Mouse (Mus musculus) MEL (cell line): ENCODE measurements around the gene Usp3. TPM values are rescaled to one million over a fixed set of nuclear protein-coding genes. Genes with fewer than 3 reads are reported as not detected.

Source experiments
- DNase-seq: peaks from one replicate; pipeline ENCODE4 v3.0.0; 2011; ENCODE audit warnings: low read depth, low spot score
- H3K27ac ChIP-seq: 2 replicates; pipeline ENCODE4 v1.5.1; 2012; ENCODE audit warnings: low read depth, mild to moderate bottlenecking, control low read depth, low read length, moderate library complexity; ENCODE audit not compliant: control insufficient read depth
- H3K27me3 ChIP-seq, 2 experiments: fragments of 150-350 bp in 1 of 2; sonication (generic) in 1 of 2; 2 replicates each; pipeline ENCODE4 v1.6.1; 2012; ENCODE audit warnings: low read length in 2 of 2, mild to moderate bottlenecking in 2 of 2, improper control_type of control experiment in 1 of 2, moderate library complexity in 1 of 2; ENCODE audit not compliant: insufficient read depth in 2 of 2, control insufficient read depth in 1 of 2
- H3K36me3 ChIP-seq, 2 experiments: 2 replicates each; pipeline ENCODE4 v1.6.1; 2012 to 2014; ENCODE audit warnings: low read length in 2 of 2, improper control_type of control experiment in 1 of 2, inconsistent platforms in 1 of 2, mild to moderate bottlenecking in 1 of 2; ENCODE audit not compliant: insufficient read depth in 2 of 2, control insufficient read depth in 1 of 2
- H3K4me1 ChIP-seq, 2 experiments: fragments of 150-350 bp in 1 of 2; sonication (generic) in 1 of 2; 2 replicates each; pipeline ENCODE4 v1.6.1; 2012; ENCODE audit warnings: low read length in 2 of 2, improper control_type of control experiment in 1 of 2, mild to moderate bottlenecking in 1 of 2; ENCODE audit not compliant: insufficient read depth in 2 of 2, control insufficient read depth in 1 of 2
- H3K4me3 ChIP-seq, 2 experiments: fragments of 150-350 bp in 1 of 2; sonication (generic) in 1 of 2; 2 replicates each; pipeline ENCODE4 v1.5.1; 2012; ENCODE audit warnings: low read depth in 2 of 2, low read length in 2 of 2, mild to moderate bottlenecking in 2 of 2, moderate library complexity in 2 of 2, control low read depth in 1 of 2, improper control_type of control experiment in 1 of 2; ENCODE audit not compliant: control insufficient read depth in 1 of 2, insufficient read depth in 1 of 2
- H3K79me2 ChIP-seq: 2 replicates; pipeline ENCODE4 v1.6.1; 2012; ENCODE audit warnings: mild to moderate bottlenecking, low read length, moderate library complexity; ENCODE audit not compliant: control insufficient read depth, poor library complexity, insufficient read depth
- H3K9ac ChIP-seq: 2 replicates; pipeline ENCODE4 v1.6.1; 2012; ENCODE audit warnings: low read depth, mild to moderate bottlenecking, control low read depth, low read length, moderate library complexity; ENCODE audit not compliant: control insufficient read depth, poor library complexity, severe bottlenecking
- H3K9me3 ChIP-seq: fragments of 150-350 bp; sonication (generic); replicated peaks from 2 replicates; pipeline ENCODE4 v1.6.1; 2012; ENCODE audit warnings: mild to moderate bottlenecking, low read length, improper control_type of control experiment, moderate library complexity; ENCODE audit not compliant: insufficient read depth
- E2F4 ChIP-seq: IDR thresholded peaks from 2 replicates; pipeline ENCODE4 v1.6.1; 2011; ENCODE audit warnings: low read depth, low read length, improper control_type of control experiment, borderline replicate concordance
- ETS1 ChIP-seq: IDR thresholded peaks from 2 replicates; pipeline ENCODE4 v1.6.1; 2012; ENCODE audit warnings: low read depth, mild to moderate bottlenecking, inconsistent platforms, low read length, improper control_type of control experiment, moderate library complexity
- KAT2A ChIP-seq: conservative IDR thresholded peaks from 2 replicates; pipeline ENCODE4 v1.6.1; 2012; ENCODE audit warnings: low read depth, low read length, improper control_type of control experiment, inconsistent platforms
- MAFK ChIP-seq: IDR thresholded peaks from 2 replicates; pipeline ENCODE4 v1.6.1; 2011; ENCODE audit warnings: low read depth, mild to moderate bottlenecking, low read length, improper control_type of control experiment, borderline replicate concordance
- MEF2A ChIP-seq: IDR thresholded peaks from 2 replicates; pipeline ENCODE4 v1.6.1; 2014; ENCODE audit warnings: low read depth, mild to moderate bottlenecking, inconsistent platforms, low read length, improper control_type of control experiment; ENCODE audit not compliant: poor library complexity, insufficient replicate concordance, severe bottlenecking; ENCODE audit errors: extremely low read depth
- MYB ChIP-seq: IDR thresholded peaks from 2 replicates; pipeline ENCODE4 v1.6.1; 2011; ENCODE audit warnings: mild to moderate bottlenecking, low read depth, low read length, improper control_type of control experiment
- NELFE ChIP-seq: IDR thresholded peaks from 2 replicates; pipeline ENCODE4 v1.6.1; 2011; ENCODE audit warnings: low read depth, low read length, improper control_type of control experiment
- POLR2AphosphoS2 ChIP-seq: IDR thresholded peaks from 2 replicates; pipeline ENCODE4 v1.6.1; 2011; ENCODE audit warnings: low read length, improper control_type of control experiment
- POLR2AphosphoS5 ChIP-seq: IDR thresholded peaks from 2 replicates; pipeline ENCODE4 v1.6.1; 2012; ENCODE audit warnings: low read depth, borderline replicate concordance, mild to moderate bottlenecking, inconsistent platforms, low read length, moderate library complexity, mixed read lengths
- TCF12 ChIP-seq: IDR thresholded peaks from 2 replicates; pipeline ENCODE4 v1.6.1; 2014; ENCODE audit warnings: low read depth, mild to moderate bottlenecking, inconsistent platforms, low read length, improper control_type of control experiment, moderate library complexity
- UBTF ChIP-seq: IDR thresholded peaks from 2 replicates; pipeline ENCODE4 v1.6.1; 2012; ENCODE audit warnings: low read depth, mild to moderate bottlenecking, inconsistent platforms, low read length, improper control_type of control experiment, moderate library complexity, borderline replicate concordance; ENCODE audit not compliant: insufficient read depth
- USF1 ChIP-seq: IDR thresholded peaks from 2 replicates; pipeline ENCODE4 v1.6.1; 2014; ENCODE audit warnings: low read depth, mild to moderate bottlenecking, inconsistent platforms, low read length, improper control_type of control experiment, moderate library complexity
- ZNF384 ChIP-seq: IDR thresholded peaks from 2 replicates; pipeline ENCODE4 v1.6.1; 2012; ENCODE audit warnings: low read depth, mild to moderate bottlenecking, inconsistent platforms, low read length, improper control_type of control experiment
- polyA plus RNA-seq, 2 experiments: library from polyadenylated mRNA; stranded (reverse) in 1 of 2; unstranded in 1 of 2; fragments of >175 nt in 1 of 2; fragments of >200 nt in 1 of 2; gene quantifications; 2 replicates each; pipeline versions ENCODE4 v1.2.1 to v1.2.4; 2012; ENCODE audit warnings: low replicate concordance in 2 of 2, low read depth in 1 of 2; ENCODE audit not compliant: insufficient read length in 2 of 2, insufficient read depth in 1 of 2, missing spikeins in 1 of 2
- total RNA-seq: library from RNA; depleted of rRNA; stranded (reverse); fragments of 300-350 nt; gene quantifications from 2 replicates; pipeline ENCODE4 v1.2.3, GENCODE M21; 2012

Gene Usp3
- total and polyA plus RNA-seq, 3 experiments = 9.8 to 534 (median 22.0) TPM

GRCm38 (mm10) chr9:66640491-66640890 lies 47.5 kb upstream of the Usp3 start:
- H3K27me3 ChIP-seq = no peaks in the 10 kb centered on the region
- no peaks in the 10 kb centered on the region for H3K79me2 ChIP-seq
- no peak for DNase-seq
- no peaks in the 10 kb centered on the region for H3K9me3 ChIP-seq
- no peak overlapping the region for H3K4me3 ChIP-seq
- TF ChIP-seq KAT2A (no peak), MYB (no peak), UBTF (no peak), USF1 (no peak), MEF2A (no peak)
- no peaks in the 10 kb centered on the region for H3K36me3 ChIP-seq
- no peak overlapping the region for H3K9ac ChIP-seq
- no peak overlapping the region for H3K27ac ChIP-seq
- H3K4me1 ChIP-seq = peaks cover 0 to 1% of the 10 kb centered on the region in 2 experiments; a peak in 1 of 4 replicates

GRCm38 (mm10) chr9:66639626-66640025 lies 46.7 kb upstream of the Usp3 start:
- TF ChIP-seq E2F4 (no peak), MAFK (no peak), TCF12 (no peak), ZNF384 (no peak), NELFE (no peak), POLR2AphosphoS5 (no peak), UBTF (no peak)
- H3K9me3 ChIP-seq = no peaks in the 10 kb centered on the region

GRCm38 (mm10) chr9:66632441-66632840 lies 39.5 kb upstream of the Usp3 start:
- Histone ChIP-seq H3K27me3 (no peaks in the 10 kb centered on the region), H3K9me3 (no peaks in the 10 kb centered on the region), H3K9ac (no peak overlapping the region), H3K36me3 (no peaks in the 10 kb centered on the region; a peak in 1 of 4 replicates), H3K27ac (no peak overlapping the region), H3K4me3 (no peak overlapping the region), H3K4me1 (no peaks in the 10 kb centered on the region; a peak in 2 of 4 replicates), H3K79me2 (no peaks in the 10 kb centered on the region)
- DNase-seq = no peak
- TF ChIP-seq TCF12 (no peak), POLR2AphosphoS2 (no peak), ETS1 (no peak)

More at GRCm38 (mm10) chr9:66639626-66640025, 46.7 kb upstream of the Usp3 start:
- no peaks in the 10 kb centered on the region; a peak in 1 of 4 replicates for H3K4me1 ChIP-seq
- no peak for DNase-seq
- no peak overlapping the region for H3K4me3 ChIP-seq
- no peaks in the 10 kb centered on the region for H3K27me3 ChIP-seq
- H3K36me3 ChIP-seq = no peaks in the 10 kb centered on the region
- no peaks in the 10 kb centered on the region for H3K79me2 ChIP-seq
- no peak overlapping the region for H3K9ac ChIP-seq
- H3K27ac ChIP-seq = no peak overlapping the region
